Mouse (Mus musculus): Measurements from ENCODE around the gene Tbc1d12. TPM values are rescaled to one million over a fixed set of nuclear protein-coding genes. Genes with fewer than 3 reads are reported as not detected.
A peak's percentile ranks its signal among the peaks of the same experiment; 100 is the strongest.
"Not testable (repeated sequence)": the region's sequence is repeated elsewhere in the genome, so short reads cannot be mapped to it uniquely, and the experiment has no call there.

The Tbc1d12 gene
- total and polyA plus RNA-seq, 3 experiments: 2.5 to 2.9 TPM; not detected in 1

- Histone ChIP-seq H3K9me3 (replicated peaks; ENCODE audit: insufficient read depth, low read length) (no peaks in the 10 kb centered on the region), H3K9ac (ENCODE audit: control insufficient read depth, low read depth, low read length, poor library complexity, severe bottlenecking) (no peak overlapping the region), H3K27me3 (ENCODE audit: control insufficient read depth in 1 of 2, insufficient read depth in 2 of 2, low read length in 2 of 2) (no peaks in the 10 kb centered on the region), H3K36me3 (ENCODE audit: control insufficient read depth in 1 of 2, insufficient read depth in 2 of 2, low read length in 2 of 2) (peaks cover 0 to 7% of the 10 kb centered on the region in 2 experiments; a peak in 2 of 4 replicates), H3K4me1 (ENCODE audit: control insufficient read depth in 1 of 2, insufficient read depth in 2 of 2, low read length in 2 of 2) (peaks cover 4 to 6% of the 10 kb centered on the region in 2 experiments; a peak in 3 of 4 replicates), H3K27ac (ENCODE audit: control insufficient read depth, low read depth, low read length) (no peak overlapping the region), H3K4me3 (ENCODE audit: control insufficient read depth in 1 of 2, insufficient read depth in 1 of 2, low read depth in 2 of 2, low read length in 2 of 2) (no peak overlapping the region), H3K79me2 (ENCODE audit: control insufficient read depth, insufficient read depth, low read length, poor library complexity) (no peaks in the 10 kb centered on the region)
- TF ChIP-seq MYB (IDR thresholded peaks at IDR 0.05; ENCODE audit: low read depth, low read length) (no peak), SMC3 (IDR thresholded peaks at IDR 0.05; ENCODE audit: low read depth, low read length) (no peak), EP300 (IDR thresholded peaks at IDR 0.05; ENCODE audit: low read depth in 1 of 2, low read length in 2 of 2) (peak; percentile 53 to 57; a peak in 2 of 4 replicates), TCF12 (IDR thresholded peaks at IDR 0.05; ENCODE audit: low read depth, low read length) (peak; percentile 40; the same call in 1 of the 2 replicates), ZNF384 (IDR thresholded peaks at IDR 0.05; ENCODE audit: low read depth, low read length) (no peak), E2F4 (IDR thresholded peaks at IDR 0.05; ENCODE audit: borderline replicate concordance, low read depth, low read length) (no peak), TAL1 (IDR thresholded peaks at IDR 0.05; ENCODE audit: low read length) (peak; percentile 63), USF1 (IDR thresholded peaks at IDR 0.05; ENCODE audit: low read depth, low read length) (no peak), GATA1 (IDR thresholded peaks at IDR 0.05; ENCODE audit: low read depth, low read length) (0 out of 2 replicates have a peak, but pooled peaks have one; percentile 23)
- peak; percentile 42 for DNase-seq (ENCODE audit: low read depth, low spot score)
These were observed 26.1 kb downstream of the Tbc1d12 start for GRCm38 (mm10) chr19:38862523-38862922.

GRCm38 (mm10) chr19:38874825-38875224, 38.4 kb downstream of the Tbc1d12 start:
- H3K4me3 ChIP-seq (ENCODE audit: control insufficient read depth in 1 of 2, insufficient read depth in 1 of 2, low read depth in 2 of 2, low read length in 2 of 2); H3K4me1 ChIP-seq (ENCODE audit: control insufficient read depth in 1 of 2, insufficient read depth in 2 of 2, low read length in 2 of 2); H3K36me3 ChIP-seq (ENCODE audit: control insufficient read depth in 1 of 2, insufficient read depth in 2 of 2, low read length in 2 of 2); H3K27me3 ChIP-seq (ENCODE audit: control insufficient read depth in 1 of 2, insufficient read depth in 2 of 2, low read length in 2 of 2); H3K9ac ChIP-seq (ENCODE audit: control insufficient read depth, low read depth, low read length, poor library complexity, severe bottlenecking); DNase-seq (ENCODE audit: low read depth, low spot score); H3K9me3 ChIP-seq (replicated peaks; ENCODE audit: insufficient read depth, low read length); H3K79me2 ChIP-seq (ENCODE audit: control insufficient read depth, insufficient read depth, low read length, poor library complexity); H3K27ac ChIP-seq (ENCODE audit: control insufficient read depth, low read depth, low read length): not testable (repeated sequence)

- Histone ChIP-seq H3K9me3 (replicated peaks; ENCODE audit: insufficient read depth, low read length) (no peaks in the 10 kb centered on the region), H3K9ac (ENCODE audit: control insufficient read depth, low read depth, low read length, poor library complexity, severe bottlenecking) (no peak overlapping the region), H3K4me3 (ENCODE audit: control insufficient read depth in 1 of 2, insufficient read depth in 1 of 2, low read depth in 2 of 2, low read length in 2 of 2) (no peak overlapping the region), H3K4me1 (ENCODE audit: control insufficient read depth in 1 of 2, insufficient read depth in 2 of 2, low read length in 2 of 2) (no peaks in the 10 kb centered on the region), H3K36me3 (ENCODE audit: control insufficient read depth in 1 of 2, insufficient read depth in 2 of 2, low read length in 2 of 2) (peaks cover 0 to 1% of the 10 kb centered on the region in 2 experiments; a peak in 1 of 4 replicates), H3K27ac (ENCODE audit: control insufficient read depth, low read depth, low read length) (no peak overlapping the region), H3K79me2 (ENCODE audit: control insufficient read depth, insufficient read depth, low read length, poor library complexity) (no peaks in the 10 kb centered on the region), H3K27me3 (ENCODE audit: control insufficient read depth in 1 of 2, insufficient read depth in 2 of 2, low read length in 2 of 2) (no peaks in the 10 kb centered on the region)
- peak; percentile 41 for DNase-seq (ENCODE audit: low read depth, low spot score)
- no peak for TF ChIP-seq CHD1 (IDR thresholded peaks at IDR 0.05; ENCODE audit: low read depth, low read length)
- no peak for TF ChIP-seq BHLHE40 (IDR thresholded peaks at IDR 0.05; ENCODE audit: borderline replicate concordance, low read depth, low read length)
- no peak for TF ChIP-seq POLR2A (IDR thresholded peaks at IDR 0.05; ENCODE audit: control insufficient read depth in 1 of 2, insufficient read depth in 1 of 2, low read depth in 1 of 2, low read length in 2 of 2, poor library complexity in 1 of 2)
- no peak for TF ChIP-seq ZKSCAN1 (IDR thresholded peaks at IDR 0.05; ENCODE audit: low read depth, low read length)
- TF ChIP-seq CTCF (IDR thresholded peaks at IDR 0.05 in 2 of 3, conservative IDR thresholded peaks at IDR 0.05 in 1 of 3; ENCODE audit: control insufficient read depth in 1 of 3, insufficient read depth in 1 of 3, low read depth in 2 of 3, low read length in 3 of 3, poor library complexity in 1 of 3, severe bottlenecking in 1 of 3): peak in 2 of 3 experiments; percentile 26 to 44; a peak in 4 of 6 replicates
- TF ChIP-seq MAZ (IDR thresholded peaks at IDR 0.05; ENCODE audit: low read depth, low read length): no peak
- peak; percentile 27; the same call in 1 of the 2 replicates for TF ChIP-seq SMC3 (IDR thresholded peaks at IDR 0.05; ENCODE audit: low read depth, low read length)
- no peak for TF ChIP-seq MYC (IDR thresholded peaks at IDR 0.05; ENCODE audit: low read depth, low read length)
- no peak for TF ChIP-seq TCF12 (IDR thresholded peaks at IDR 0.05; ENCODE audit: low read depth, low read length)
- TF ChIP-seq ELF1 (IDR thresholded peaks at IDR 0.05; ENCODE audit: low read depth, low read length): no peak
- TF ChIP-seq SIN3A (IDR thresholded peaks at IDR 0.05; ENCODE audit: low read length): no peak
These were observed 43.9 kb downstream of the Tbc1d12 start for GRCm38 (mm10) chr19:38880300-38880699.

Data from MEL (cell line).